Mouse (Mus musculus): ENCODE data around the gene Gprin2. TPM values are rescaled to one million over a fixed set of nuclear protein-coding genes. Genes with fewer than 3 reads are reported as not detected.

Gene Gprin2
- total and polyA plus RNA-seq, 2 experiments from 2014 or later: 7.7 to 49.3 TPM

- no peak for DNase-seq (ENCODE audit: low spot score)
- TF ChIP-seq CTCF (IDR thresholded peaks at IDR 0.05): no peak
- H3K36me3 ChIP-seq (ENCODE audit: insufficient read depth, low read length): no peaks in the 10 kb centered on the region
- no peaks in the 10 kb centered on the region for H3K4me1 ChIP-seq (ENCODE audit: insufficient read depth, low read length)
- no peaks in the 10 kb centered on the region for H3K9me3 ChIP-seq (ENCODE audit: low read length)
- no peak overlapping the region for H3K4me3 ChIP-seq (ENCODE audit: low read depth, low read length)
- WGBS: 71% methylated on average over 15 of the region's 15 CpGs
- H3K27me3 ChIP-seq (ENCODE audit: insufficient read depth, low read length): no peaks in the 10 kb centered on the region
- H3K4me2 ChIP-seq (ENCODE audit: low read depth, low read length, poor library complexity, severe bottlenecking): no peak overlapping the region
- no peak overlapping the region for H3K9ac ChIP-seq (replicated peaks; ENCODE audit: low read length, poor library complexity, severe bottlenecking)
- ATAC-seq (ENCODE audit: low FRiP score): no peak
- no peak overlapping the region for H3K27ac ChIP-seq (ENCODE audit: low read depth, low read length)
Observed at GRCm38 (mm10) chr14:34139671-34140664, 61.5 kb downstream of the Gprin2 start.

Other genes with a start within 250 kb of the Gprin2 start
- gene Rbp3, start 247.7 kb downstream of the Gprin2 start, total RNA-seq (2014; rRNA removed): 0.16 and 0.47 TPM in 2 replicates
- gene Rbp3, start 247.7 kb downstream of the Gprin2 start, polyA plus RNA-seq (2015; fragmentation: Nextera tagmentation; extraction: Ambion mirVana): 0.07 and 0.31 TPM in 2 replicates
- gene Zfp488, start 222.9 kb downstream of the Gprin2 start, total RNA-seq (2014; rRNA removed): 4.7 and 4.9 TPM in 2 replicates
- 0.80 and 0.98 TPM in 2 replicates for gene Zfp488, start 222.9 kb downstream of the Gprin2 start, polyA plus RNA-seq (2015; fragmentation: Nextera tagmentation; extraction: Ambion mirVana)
- gene Gm30083, start 186.5 kb downstream of the Gprin2 start, total RNA-seq (2014; rRNA removed): not detected in 2 replicates
- not detected in 2 replicates for gene Gm30083, start 186.5 kb downstream of the Gprin2 start, polyA plus RNA-seq (2015; fragmentation: Nextera tagmentation; extraction: Ambion mirVana)
- not detected in 2 replicates for gene Gm5460, start 184.9 kb downstream of the Gprin2 start, total RNA-seq (2014; rRNA removed)
- gene Gm5460, start 184.9 kb downstream of the Gprin2 start, polyA plus RNA-seq (2015; fragmentation: Nextera tagmentation; extraction: Ambion mirVana): not detected in 2 replicates
- not detected in 2 replicates for gene Antxrl, start 148.9 kb downstream of the Gprin2 start, total RNA-seq (2014; rRNA removed)
- not detected in 2 replicates for gene Antxrl, start 148.9 kb downstream of the Gprin2 start, polyA plus RNA-seq (2015; fragmentation: Nextera tagmentation; extraction: Ambion mirVana)
- gene Anxa8, start 115.7 kb downstream of the Gprin2 start, total RNA-seq (2014; rRNA removed): 0.24 and 0.93 TPM in 2 replicates
- gene Anxa8, start 115.7 kb downstream of the Gprin2 start, polyA plus RNA-seq (2015; fragmentation: Nextera tagmentation; extraction: Ambion mirVana): 0.73 and 0.77 TPM in 2 replicates
- not detected in 2 replicates for gene A630023A22Rik, start 98.9 kb downstream of the Gprin2 start, total RNA-seq (2014; rRNA removed)
- not detected in 2 replicates for gene A630023A22Rik, start 98.9 kb downstream of the Gprin2 start, polyA plus RNA-seq (2015; fragmentation: Nextera tagmentation; extraction: Ambion mirVana)
- gene Npy4r, start 49.2 kb downstream of the Gprin2 start, total RNA-seq (2014; rRNA removed): 0.09 and 0.33 TPM in 2 replicates
- 0.10 and 0.21 TPM in 2 replicates for gene Npy4r, start 49.2 kb downstream of the Gprin2 start, polyA plus RNA-seq (2015; fragmentation: Nextera tagmentation; extraction: Ambion mirVana)
- 2.1 and 2.6 TPM in 2 replicates for gene Syt15, start 17.9 kb upstream of the Gprin2 start, total RNA-seq (2014; rRNA removed)
- 0.80 and 0.96 TPM in 2 replicates for gene Syt15, start 17.9 kb upstream of the Gprin2 start, polyA plus RNA-seq (2015; fragmentation: Nextera tagmentation; extraction: Ambion mirVana)
- gene Shld2, start 108.8 kb upstream of the Gprin2 start, total RNA-seq (2014; rRNA removed): 6.4 and 8.2 TPM in 2 replicates
- gene Shld2, start 108.8 kb upstream of the Gprin2 start, polyA plus RNA-seq (2015; fragmentation: Nextera tagmentation; extraction: Ambion mirVana): 6.9 and 8.5 TPM in 2 replicates
- 185 and 192 TPM in 2 replicates for gene Glud1, start 109.1 kb upstream of the Gprin2 start, total RNA-seq (2014; rRNA removed)
- 114 TPM in 2 replicates for gene Glud1, start 109.1 kb upstream of the Gprin2 start, polyA plus RNA-seq (2015; fragmentation: Nextera tagmentation; extraction: Ambion mirVana)
- not detected in 2 replicates for gene Fam25c, start 153.8 kb upstream of the Gprin2 start, total RNA-seq (2014; rRNA removed)
- not detected in 2 replicates for gene Fam25c, start 153.8 kb upstream of the Gprin2 start, polyA plus RNA-seq (2015; fragmentation: Nextera tagmentation; extraction: Ambion mirVana)
- 14.3 and 22.3 TPM in 2 replicates for gene Sncg, start 173.1 kb upstream of the Gprin2 start, total RNA-seq (2014; rRNA removed)
- gene Sncg, start 173.1 kb upstream of the Gprin2 start, polyA plus RNA-seq (2015; fragmentation: Nextera tagmentation; extraction: Ambion mirVana): 26.1 and 36.8 TPM in 2 replicates
- 2.9 TPM in 2 replicates for gene Mmrn2, start 173.8 kb upstream of the Gprin2 start, total RNA-seq (2014; rRNA removed)
- 2.1 and 2.6 TPM in 2 replicates for gene Mmrn2, start 173.8 kb upstream of the Gprin2 start, polyA plus RNA-seq (2015; fragmentation: Nextera tagmentation; extraction: Ambion mirVana)

All from midbrain, postnatal 0 days (tissue).